Mouse (Mus musculus) thymus, postnatal 0 days (tissue): ENCODE data around the gene Barx1. TPM values are rescaled to one million over a fixed set of nuclear protein-coding genes. Genes with fewer than 3 reads are reported as not detected.
A peak's percentile ranks its signal among the peaks of the same experiment; 100 is the strongest.

Experiments used
- DNase-seq: peaks from one replicate; pipeline ENCODE4 v3.0.0-alpha.2; 2015; ENCODE audit warnings: low spot score
- polyA plus RNA-seq: library from polyadenylated mRNA; unstranded; fragments of >200 nt; fragmentation: Nextera tagmentation; extraction: Ambion mirVana; gene quantifications from 2 replicates; pipeline ENCODE4 v1.2.1, GENCODE M21; 2015

The Barx1 gene
- polyA plus RNA-seq: 0.30 and 0.38 TPM in 2 replicates

DNA sequence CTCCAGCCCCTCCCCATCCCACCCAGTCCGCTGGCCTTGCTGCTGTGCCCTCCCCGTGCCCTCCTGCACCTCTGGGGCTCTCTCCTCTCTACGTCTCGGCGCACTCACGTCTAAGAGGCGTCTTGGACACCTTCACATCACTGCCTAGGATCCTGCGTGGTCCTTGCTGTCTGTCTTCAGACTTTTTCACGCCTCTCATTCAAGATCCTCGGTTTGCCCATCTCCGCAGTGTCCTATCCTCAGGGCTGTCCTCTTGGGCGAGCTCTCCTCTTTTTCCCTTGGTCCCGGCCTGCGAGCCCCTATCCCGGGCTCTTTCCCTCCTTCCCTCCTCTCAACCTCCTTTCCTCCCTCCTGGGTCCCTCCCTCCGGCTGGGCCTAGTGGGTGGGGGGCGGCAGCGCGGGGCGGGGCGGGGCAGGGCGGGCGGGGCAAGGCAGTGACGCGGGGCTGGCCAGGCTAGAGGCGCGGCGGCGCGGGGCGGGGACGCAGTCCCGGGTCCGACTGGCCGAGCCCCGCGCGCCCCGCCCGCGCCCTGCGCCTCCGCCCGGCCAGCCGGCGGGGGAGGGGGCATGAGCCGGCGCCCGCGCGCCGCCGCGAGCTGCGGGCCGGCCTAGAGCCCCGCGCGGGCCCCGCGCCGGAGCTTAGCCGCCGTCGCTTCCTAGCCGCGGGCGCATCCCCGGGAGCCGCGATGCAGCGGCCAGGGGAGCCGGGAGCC lies at the start of gene Barx1:
Gene Barx1, plus strand, starts transcription at position 568 of the 713 bp plus-strand sequence.
- no peak for DNase-seq

DNA sequence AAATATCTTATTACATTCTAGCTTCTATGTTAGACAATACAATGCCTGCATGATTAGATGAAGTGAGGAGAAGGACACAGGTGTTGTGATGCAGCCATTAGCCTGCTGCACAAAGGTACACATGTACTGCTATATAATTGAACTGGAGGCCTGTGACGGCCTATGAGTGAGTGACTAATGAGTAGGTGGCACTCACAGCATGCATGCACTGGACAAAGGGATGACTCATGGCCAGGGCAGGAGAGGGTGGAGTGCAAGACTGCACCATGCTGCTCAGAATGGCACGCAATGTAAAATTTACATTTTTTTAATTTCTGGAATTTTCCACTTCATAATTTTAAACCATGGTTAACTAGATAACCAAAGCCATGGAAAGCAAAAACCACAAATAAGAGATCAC lies 48.3 kb upstream of the Barx1 start:
- no peak for DNase-seq

DNA sequence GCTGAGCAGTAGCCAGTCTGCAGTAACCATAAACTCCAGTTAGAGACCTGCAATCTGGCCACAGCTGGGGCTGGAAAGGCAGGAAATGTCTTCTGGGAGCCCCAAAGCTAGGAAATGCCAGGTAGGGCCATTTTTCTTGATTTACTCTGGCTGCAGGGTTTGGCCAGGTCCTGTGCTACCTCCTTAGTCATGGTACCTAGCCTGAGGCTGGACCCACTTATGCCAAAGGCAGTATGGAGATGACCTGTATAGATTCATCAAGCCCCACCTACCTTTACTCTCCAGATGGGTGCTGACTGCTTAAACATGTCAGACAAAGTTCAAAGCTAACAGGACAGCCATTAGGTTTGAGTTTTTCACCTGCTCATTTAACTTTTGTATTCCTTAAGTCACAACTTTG lies 45.0 kb upstream of the Barx1 start:
- DNase-seq: no peak

DNA sequence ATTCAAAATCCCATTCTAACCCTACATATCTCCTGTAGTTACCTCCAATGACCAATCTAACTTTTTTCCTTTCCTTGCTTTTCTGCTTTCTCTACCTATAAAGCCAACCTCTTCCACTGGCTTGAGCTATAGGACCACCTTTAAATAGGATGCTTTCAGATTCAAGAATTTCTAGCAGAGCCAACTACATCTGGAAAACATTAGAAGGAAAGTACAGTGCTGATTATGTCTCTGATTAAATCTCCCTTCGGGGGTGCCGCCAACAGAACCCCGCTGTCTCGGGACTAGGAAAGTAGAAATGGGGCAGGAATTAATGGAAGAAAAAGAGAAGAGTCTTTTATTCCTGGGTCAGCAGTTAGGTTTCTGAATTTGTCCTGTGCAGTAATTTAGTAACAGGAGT lies 43.9 kb upstream of the Barx1 start:
- no peak for DNase-seq

DNA sequence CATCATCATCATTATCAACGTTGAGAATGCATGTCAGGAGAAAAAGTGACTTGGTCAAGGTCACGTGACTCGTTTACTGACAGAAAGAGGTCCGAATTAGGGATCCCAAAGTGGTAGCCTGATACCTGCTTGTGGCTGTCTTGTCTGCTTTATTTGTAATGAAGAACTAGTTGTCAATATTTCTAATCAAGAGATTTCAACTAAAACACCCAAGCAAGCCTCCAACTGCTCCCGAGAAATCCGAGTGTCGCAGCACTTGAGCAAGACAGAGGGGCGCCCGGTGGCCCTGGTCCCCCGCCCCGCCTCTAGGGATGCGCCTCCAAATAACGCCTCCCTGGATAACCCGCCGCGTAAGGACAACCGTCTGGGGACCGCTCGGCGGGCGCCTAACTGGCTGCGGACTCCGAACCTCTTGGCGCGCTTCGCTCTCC lies 37.8 kb upstream of the Barx1 start:
- DNase-seq: no peak

DNA sequence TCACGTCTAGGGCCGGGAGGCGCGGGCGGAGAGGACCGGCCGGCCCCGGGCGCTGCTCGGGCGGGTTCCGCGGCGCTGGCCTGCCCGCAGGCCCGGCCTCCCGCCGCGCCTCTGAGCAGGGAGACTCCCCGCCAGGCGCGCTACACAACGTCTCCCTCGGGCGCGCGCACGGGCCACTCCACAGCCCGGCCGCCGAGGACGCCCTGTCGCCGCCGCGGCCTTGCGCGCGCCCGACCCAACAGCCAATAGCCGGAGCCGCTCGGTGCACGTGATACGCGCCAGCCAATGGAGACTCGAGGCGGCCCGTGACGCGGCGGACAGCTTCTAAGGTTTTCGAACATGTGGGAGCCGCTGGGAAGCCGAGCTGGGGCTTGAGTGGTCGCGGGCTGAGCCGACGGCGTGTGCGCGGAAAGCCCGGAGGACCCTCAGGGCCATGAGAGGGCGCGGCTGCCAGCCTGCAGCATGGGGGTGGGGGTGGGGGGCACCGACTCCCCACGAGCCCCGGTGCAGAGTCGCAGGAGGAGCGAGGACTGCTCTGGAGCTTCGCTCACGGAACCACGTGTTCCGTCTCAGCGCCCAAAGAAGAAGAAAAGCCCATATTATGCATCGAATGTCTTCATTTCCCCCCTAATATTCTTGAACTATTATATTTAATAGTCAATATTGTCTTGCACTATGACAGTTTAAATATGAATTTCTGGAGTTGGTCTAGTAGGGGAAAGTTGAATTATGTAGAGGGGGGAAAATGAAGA lies 37.2 kb upstream of the Barx1 start, which contains the start of gene Ptpdc1:
Gene Ptpdc1, minus strand, starts transcription at position 232 of the 752 bp plus-strand sequence.
- DNase-seq: peak; percentile 91

DNA sequence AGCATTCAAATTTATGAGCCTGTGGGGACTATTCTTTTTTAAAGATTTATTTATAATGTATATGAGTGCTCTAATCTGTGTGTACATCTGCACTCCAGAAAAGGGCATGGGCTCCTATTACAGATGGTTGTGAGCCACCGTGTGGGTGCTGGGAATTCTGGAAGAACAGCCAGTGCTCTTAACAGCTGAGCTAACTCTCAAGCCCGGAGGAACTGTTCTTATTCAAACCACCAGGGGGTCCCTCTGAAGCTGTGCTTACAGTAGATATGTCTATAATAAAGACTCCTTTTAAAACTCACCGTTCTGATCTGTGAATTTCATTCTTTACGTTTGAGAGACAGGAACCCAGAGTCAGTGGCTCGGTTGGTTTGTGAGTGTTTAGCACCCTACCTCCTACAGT lies 31.1 kb upstream of the Barx1 start:
- DNase-seq: no peak

DNA sequence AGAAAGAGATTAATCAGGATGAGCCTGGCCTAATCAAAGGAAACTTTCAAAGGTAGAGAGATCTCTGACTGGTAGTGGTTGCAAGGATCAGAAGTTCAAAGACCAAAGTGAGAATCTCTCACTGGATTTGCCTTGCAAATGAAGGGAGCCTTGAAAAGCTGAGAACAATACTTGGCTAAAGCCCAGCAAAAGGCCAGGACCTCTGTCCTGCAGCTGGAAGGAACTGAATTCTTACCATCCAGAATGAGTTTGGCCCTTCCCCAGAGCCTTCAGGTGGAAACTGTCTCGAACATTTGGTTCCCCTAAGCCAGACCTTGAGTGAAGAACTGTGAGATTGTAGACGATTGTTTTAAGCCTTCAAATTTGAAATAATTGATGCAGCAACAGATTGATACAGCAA lies 25.1 kb upstream of the Barx1 start:
- no peak for DNase-seq

DNA sequence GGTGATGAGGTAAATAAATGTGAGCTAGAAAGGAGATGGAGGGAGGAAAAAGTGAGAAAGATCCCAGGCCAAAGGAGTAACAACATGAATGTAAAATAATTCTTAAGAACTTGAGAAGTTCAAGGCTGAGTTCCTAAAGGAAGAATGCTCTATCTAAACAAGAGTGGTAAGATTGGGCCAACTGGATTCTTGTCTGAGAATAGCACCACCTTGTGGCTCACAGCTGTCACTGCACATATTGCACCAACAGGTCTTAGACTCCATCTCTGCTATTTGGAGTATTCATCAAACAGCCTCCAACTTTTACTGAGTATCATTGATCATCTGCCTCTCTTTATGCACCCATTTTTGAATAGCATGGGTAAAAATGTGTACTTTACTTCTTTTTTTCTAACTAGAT lies 23.2 kb upstream of the Barx1 start:
- DNase-seq: peak; percentile 72

DNA sequence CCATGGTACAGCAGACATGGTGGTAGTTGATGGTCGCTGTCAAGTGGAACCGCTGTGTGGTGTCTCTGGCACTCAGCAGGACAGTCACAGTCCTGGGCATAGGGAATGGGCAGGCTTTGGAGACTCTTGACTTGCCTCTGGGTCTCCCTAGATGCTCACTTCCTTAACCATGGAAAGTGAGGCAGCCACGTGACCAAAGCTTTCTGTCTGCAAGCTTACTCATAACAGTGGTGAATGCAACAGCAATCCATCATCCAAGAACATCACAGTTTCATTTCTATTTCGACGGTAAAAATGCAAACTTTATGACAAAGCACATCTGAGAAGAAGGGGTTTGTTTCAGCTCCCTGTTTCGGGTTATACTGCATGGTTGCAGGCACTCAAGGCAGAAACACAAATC lies 19.7 kb upstream of the Barx1 start:
- DNase-seq: no peak

DNA sequence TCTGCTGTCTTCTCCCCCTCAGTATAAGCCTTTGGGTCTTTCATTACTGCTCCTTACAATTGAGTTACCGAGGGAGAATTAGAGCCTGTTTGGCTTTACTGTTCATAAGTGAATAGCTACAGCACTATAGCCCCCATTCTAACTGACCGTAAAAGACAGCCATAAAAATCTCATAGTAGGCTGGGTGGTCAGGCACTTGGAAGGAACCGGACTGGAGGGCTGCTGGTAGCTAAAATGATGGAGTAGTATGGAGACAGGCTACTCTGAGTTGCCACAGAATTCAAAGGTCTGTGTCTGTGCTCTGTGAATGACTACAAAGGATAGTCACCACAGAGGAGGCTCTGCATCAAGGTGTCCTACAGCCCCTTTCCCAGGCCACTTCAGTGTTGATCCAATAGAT lies 18.8 kb upstream of the Barx1 start:
- DNase-seq: no peak

DNA sequence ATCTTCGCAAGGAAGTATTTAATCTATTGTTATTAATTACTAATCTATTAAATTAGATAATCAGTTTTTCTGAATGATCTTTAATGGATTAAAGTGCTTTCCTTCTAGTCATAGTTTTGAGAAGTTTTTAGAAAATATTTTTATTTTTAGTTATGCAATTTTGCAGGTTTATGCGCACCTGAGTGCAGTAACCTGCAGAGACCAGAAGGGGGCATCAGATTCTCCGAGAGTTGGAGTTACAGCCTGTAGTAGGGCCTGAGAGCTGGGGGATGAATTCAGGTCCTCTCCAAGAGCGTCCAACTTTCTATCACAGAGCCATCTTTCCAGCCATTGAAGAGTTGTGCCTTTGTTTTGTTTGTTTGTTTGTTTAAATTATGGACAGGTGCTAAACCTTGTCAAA lies 16.1 kb upstream of the Barx1 start:
- no peak for DNase-seq

DNA sequence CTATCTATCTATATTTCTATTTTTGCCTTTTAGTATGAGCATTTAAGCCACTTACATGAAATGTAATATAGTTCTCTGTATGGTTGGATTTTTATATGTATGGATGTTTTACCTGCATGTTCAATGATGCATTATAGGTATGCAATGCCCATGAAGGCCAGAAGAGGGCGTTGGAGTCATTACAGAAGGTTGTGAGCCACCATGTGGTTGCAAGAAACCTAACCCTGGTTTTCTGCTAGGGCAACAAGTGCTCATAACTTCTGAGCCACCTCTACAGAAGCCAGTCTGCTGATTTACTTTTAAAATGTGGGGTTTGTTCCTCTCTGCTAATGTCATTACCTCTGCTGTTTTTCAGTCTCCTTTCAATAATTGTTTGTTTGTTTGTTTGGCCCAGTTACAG lies 12.2 kb upstream of the Barx1 start:
- DNase-seq: peak; percentile 54

DNA sequence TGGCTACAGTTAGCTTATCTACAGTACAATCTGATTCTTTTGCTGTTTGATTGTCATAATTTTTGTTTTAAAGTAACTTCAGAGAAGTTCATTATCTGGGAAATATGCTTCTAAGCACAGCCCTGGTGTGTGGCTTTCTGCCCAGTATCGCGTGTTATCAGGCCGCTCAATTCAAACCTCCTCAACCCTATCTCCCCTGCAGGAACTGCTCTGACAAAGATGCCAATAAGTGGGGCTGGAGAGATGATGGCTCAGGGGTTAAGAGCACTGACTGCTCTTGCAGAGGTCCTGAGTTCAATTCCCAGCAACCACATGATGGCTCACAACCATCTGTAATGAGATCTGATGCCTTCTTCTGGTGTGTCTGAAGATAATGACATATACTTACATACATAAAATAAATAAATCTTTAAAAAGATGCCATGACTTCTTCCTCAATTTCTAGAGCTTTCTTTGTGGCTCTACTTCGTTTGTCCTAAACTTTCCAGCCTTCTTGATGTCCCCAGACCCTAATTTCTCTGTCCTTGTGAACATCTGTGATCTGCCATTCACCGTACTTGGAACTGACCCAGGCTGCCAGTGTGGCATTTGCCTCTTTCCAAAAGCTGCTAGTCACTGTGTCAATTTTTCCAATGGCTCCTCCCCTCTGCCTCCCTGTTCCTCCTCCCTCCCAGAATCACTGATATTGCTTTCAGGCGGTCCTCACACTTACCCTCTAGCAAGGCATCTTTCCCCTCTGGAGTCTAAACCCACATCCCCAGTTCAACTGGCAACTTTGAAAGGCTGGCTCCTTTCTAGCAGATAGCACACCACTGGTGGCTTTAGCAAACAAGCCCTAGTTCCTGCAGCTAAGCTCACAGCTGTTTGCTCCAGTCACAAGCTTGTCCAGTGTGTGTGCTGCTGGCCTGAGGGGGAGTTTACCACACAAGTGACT lies 11.4 kb upstream of the Barx1 start:
- no peak for DNase-seq

DNA sequence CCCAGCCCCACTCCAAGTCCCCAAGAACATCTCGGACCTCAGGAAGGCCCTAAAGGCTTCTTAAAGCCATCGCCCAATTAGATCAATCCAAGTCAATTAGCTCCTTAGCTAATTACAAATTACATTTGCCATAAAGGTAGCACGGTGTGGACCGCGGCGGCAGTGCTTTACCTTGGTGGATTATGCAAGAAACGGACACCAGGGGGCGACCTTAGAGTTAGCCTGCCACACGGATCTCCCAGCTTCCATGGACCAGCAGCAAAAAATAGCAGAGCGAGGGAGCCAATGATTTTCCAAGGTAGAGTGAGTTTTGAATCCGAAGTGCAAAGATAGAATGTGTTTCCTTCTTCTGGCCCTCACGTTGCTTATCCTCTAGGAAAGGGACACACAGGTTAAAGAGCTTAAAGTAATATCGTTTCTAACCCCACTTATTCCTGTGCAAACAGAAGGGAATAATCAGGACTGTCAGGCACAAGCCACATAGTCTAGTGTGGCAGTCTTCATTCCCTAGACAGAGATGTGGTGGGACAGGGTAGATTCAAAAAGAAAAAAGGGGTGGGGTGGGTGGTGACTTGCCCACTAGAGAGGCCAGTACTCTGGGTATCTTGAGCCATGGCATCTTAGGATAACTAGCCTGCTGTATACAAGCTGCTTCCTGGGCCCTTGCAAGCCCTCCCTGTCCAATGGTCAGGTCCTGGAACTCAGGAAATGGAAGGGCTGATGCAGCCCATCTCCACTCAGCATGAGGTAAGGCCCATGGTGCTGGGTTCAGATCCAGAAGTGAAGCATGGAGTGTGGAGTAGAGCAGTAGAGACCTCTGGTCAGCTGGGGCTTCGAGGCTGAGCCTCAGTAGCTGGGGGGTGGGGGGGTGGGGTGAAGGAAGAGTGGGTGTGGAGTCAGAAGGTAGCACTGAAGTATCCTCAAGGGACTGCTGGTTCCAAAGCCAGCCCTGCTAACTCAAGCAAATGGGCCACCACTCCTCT lies 8.7 kb upstream of the Barx1 start:
- peak; percentile 55 for DNase-seq

DNA sequence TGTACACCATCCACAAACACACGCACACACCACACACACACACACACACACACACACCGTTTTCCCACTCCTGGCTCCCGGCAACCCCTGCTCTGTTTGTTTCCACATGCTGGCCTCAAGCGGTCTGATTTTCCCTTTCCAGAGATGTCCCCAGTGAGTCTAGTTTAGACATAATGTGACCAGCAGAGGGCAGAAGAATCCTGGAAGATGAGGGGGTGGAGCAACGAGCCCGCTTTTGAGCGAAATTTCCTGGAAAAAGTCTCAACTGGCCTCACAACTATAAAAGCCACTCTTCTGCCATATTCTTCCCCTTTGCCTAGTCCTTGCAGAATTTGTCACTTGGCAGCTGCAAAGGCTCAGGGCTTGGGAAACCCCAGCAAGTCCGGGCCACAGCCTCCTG lies 7.2 kb upstream of the Barx1 start:
- DNase-seq: peak; percentile 41

DNA sequence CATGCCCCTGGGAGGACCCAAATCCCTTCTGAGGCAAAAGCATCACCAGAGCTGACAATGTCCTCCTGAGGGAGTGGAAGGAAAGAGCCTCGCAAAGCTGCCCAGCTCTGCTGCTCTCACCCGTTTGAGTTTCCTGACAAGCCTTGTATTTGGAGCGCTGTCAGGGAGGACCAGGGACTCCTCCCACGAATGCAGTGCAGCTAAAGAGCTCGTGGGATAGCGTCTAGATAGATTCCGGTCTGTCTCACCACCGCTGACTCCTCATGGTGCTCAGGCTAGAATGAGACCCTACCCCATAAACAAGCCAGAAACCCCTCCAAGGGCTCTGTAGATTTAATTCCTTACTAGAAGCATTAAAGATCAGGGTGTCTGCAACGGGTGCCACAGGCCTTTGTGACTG lies 5.0 kb upstream of the Barx1 start:
- DNase-seq: no peak

DNA sequence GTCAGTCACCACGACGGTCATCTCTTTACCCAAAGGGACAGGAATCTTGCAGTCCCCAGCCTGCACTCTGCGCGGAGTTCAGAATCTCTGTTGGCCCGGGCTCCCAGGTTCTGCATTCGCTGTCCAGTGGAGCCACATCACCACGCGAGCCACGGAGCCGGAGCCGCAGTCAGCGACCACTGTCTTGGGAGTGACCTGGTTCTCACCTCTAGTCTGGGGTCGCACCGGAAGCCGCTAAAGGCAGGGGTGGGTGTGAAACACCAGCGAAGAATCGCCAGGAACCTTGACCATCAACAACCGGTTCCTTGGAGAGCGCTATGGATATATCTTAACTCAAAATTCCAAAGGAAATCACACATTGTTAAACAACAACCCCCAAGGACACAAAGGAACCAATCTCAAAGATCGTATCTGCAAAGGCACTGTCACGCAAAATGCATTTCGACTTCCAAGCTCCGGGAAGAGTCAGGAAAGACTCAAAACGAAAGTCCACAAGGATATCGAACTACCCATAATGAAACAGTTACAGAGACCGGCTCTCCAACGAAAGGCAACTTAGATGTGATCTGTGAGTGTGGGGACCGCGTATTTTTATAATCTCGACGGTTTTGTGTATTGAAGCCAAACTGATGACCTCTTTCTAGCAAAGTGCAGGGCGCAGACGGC lies 4.1 kb upstream of the Barx1 start:
- DNase-seq: no peak

DNA sequence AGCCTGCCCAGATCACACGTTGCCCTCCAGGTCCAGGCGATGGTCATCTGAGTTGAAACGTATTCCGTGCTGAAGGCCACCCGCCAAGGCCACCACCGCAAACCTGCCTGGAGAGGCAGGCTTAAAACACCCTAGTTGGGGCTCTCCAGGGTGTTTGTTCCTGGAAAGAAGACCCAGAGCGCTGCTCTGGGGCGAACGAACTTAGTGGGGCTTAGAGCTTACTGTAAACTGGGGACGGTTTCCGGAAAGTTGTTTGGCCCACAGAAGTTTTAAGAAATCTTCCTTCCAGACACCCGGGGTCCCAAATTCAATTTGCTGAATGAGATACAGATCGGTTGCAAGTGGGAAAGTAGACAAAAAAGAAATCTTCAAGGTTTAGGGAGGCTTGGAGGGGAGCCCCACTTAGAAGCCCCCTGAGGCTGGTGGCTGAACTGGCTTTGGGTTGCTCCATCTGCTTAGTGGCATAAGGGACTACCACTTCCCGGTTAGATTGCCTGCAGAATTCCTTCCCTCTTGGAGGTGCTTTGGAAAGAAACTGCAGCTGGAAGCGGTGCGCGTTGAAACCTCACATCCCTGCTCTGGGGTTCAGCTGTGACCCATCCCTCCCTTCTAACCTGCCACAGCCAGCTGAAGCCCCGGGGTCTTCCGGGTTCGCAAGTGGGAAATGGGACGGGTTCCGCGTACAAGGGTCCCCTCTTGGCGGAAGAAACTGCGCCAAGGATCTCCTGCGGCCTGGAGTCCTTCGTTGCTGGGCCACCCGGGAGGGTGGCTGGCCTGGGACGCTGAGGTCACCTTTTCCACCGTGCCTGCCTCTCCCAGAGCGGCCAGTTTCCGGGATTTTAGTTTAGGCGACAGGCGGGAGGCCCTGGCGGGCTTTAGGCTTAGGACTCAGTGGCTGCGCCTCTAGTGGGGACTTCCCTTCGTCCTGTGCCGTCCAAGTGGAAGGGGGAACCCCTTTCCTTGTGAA lies 3.3 kb upstream of the Barx1 start:
- no peak for DNase-seq
